Mouse (Mus musculus) embryonic facial prominence, embryonic 11.5 days (tissue): Measurements from ENCODE around the gene Ppara. TPM values are rescaled to one million over a fixed set of nuclear protein-coding genes. Genes with fewer than 3 reads are reported as not detected.

ENCODE experiments used
- ATAC-seq: fragments of 200-750 bp; cut with Nextera tagmentation; replicated peaks from 2 replicates; pipeline ENCODE4 v1.8.0; 2017; ENCODE audit warnings: low read depth; ENCODE audit not compliant: insufficient number of reproducible peaks, low FRiP score, low TSS enrichment
- DNase-seq: peaks from one replicate; pipeline ENCODE4 v3.0.0-alpha.2; 2015; ENCODE audit warnings: low spot score
- H3K27ac ChIP-seq: fragments of 300-500 bp; sonication (generic); replicated peaks from 2 replicates; pipeline ENCODE4 v1.5.1; 2014; ENCODE audit warnings: mild to moderate bottlenecking, low read depth, low read length, control low read depth
- H3K27me3 ChIP-seq: fragments of 300-500 bp; sonication (generic); 2 replicates; pipeline ENCODE4 v1.6.1; 2014; ENCODE audit warnings: mild to moderate bottlenecking, low read length, moderate library complexity, mixed read lengths; ENCODE audit not compliant: control insufficient read depth, insufficient read depth
- H3K36me3 ChIP-seq: fragments of 300-500 bp; sonication (generic); replicated peaks from 2 replicates; pipeline ENCODE4 v1.6.1; 2014; ENCODE audit warnings: low read depth, mild to moderate bottlenecking, low read length, moderate library complexity, mixed read lengths; ENCODE audit not compliant: control insufficient read depth, insufficient read depth
- H3K4me1 ChIP-seq: fragments of 300-500 bp; sonication (generic); 2 replicates; pipeline ENCODE4 v1.6.1; 2014; ENCODE audit warnings: low read length, mixed read lengths; ENCODE audit not compliant: control insufficient read depth, insufficient read depth
- H3K4me2 ChIP-seq: fragments of 300-500 bp; sonication (generic); 2 replicates; pipeline ENCODE4 v1.6.1; 2014; ENCODE audit warnings: low read depth, mild to moderate bottlenecking, control low read depth, low read length, moderate library complexity
- H3K4me3 ChIP-seq: fragments of 300-500 bp; sonication (generic); 2 replicates; pipeline ENCODE4 v1.5.1; 2014; ENCODE audit warnings: low read depth, low read length, control low read depth
- H3K9ac ChIP-seq: fragments of 300-500 bp; sonication (generic); replicated peaks from 2 replicates; pipeline ENCODE4 v1.6.1; 2014; ENCODE audit warnings: mild to moderate bottlenecking, control low read depth, low read length
- H3K9me3 ChIP-seq: fragments of 300-500 bp; sonication (generic); replicated peaks from 2 replicates; pipeline ENCODE4 v1.6.1; 2016; ENCODE audit warnings: mild to moderate bottlenecking, low read length, inconsistent platforms, mixed read lengths; ENCODE audit not compliant: control insufficient read depth
- WGBS: fragments of 180-500 bp; shearing (Covaris S2); extraction: QIAGEN DNeasy Blood & Tissue Kit; methylation state at CpG from one replicate; pipeline ENCODE4 v1.1.7; 2014; 5-methylcytosine and 5-hydroxymethylcytosine counted together
- polyA plus RNA-seq: library from polyadenylated mRNA; unstranded; fragments of >200 nt; fragmentation: Nextera tagmentation; extraction: Ambion mirVana; gene quantifications from 2 replicates; pipeline ENCODE4 v1.2.1, GENCODE M21; 2014

Ppara gene
- polyA plus RNA-seq, 1 experiment from 2014 or later, result 0.28 TPM

GRCm38 (mm10) chr15:85710641-85711580 lies 23.9 kb upstream of the Ppara start:
- H3K4me1 ChIP-seq, result no peaks in the 10 kb centered on the region
- H3K36me3 ChIP-seq, result no peaks in the 10 kb centered on the region
- WGBS, result 75% methylated on average over 17 of the region's 17 CpGs
- H3K4me3 ChIP-seq, result no peak overlapping the region
- ATAC-seq (no peak), DNase-seq (no peak)
- H3K9me3 ChIP-seq, result no peaks in the 10 kb centered on the region
- no peaks in the 10 kb centered on the region for H3K27me3 ChIP-seq
- no peak overlapping the region for H3K4me2 ChIP-seq
- H3K9ac ChIP-seq, result no peak overlapping the region
- no peak overlapping the region for H3K27ac ChIP-seq

GRCm38 (mm10) chr15:85712565-85713168 lies 22.1 kb upstream of the Ppara start:
- no peaks in the 10 kb centered on the region for H3K9me3 ChIP-seq
- H3K36me3 ChIP-seq, result no peaks in the 10 kb centered on the region
- ATAC-seq, result no peak
- no peak overlapping the region for H3K4me3 ChIP-seq
- DNase-seq, result peak; percentile 69
- H3K9ac ChIP-seq, result no peak overlapping the region
- no peaks in the 10 kb centered on the region for H3K27me3 ChIP-seq
- 32% methylated on average over 5 of the region's 5 CpGs for WGBS
- no peak overlapping the region for H3K4me2 ChIP-seq
- H3K4me1 ChIP-seq, result no peaks in the 10 kb centered on the region
- no peak overlapping the region for H3K27ac ChIP-seq

GRCm38 (mm10) chr15:85713417-85713816 lies 21.4 kb upstream of the Ppara start:
- no peak for ATAC-seq
- H3K9ac ChIP-seq, result no peak overlapping the region
- H3K27ac ChIP-seq, result no peak overlapping the region
- H3K36me3 ChIP-seq, result no peaks in the 10 kb centered on the region
- DNase-seq, result no peak
- H3K27me3 ChIP-seq, result no peaks in the 10 kb centered on the region
- 90% methylated on average over 9 of the region's 9 CpGs for WGBS
- no peak overlapping the region for H3K4me3 ChIP-seq
- H3K4me2 ChIP-seq, result no peak overlapping the region
- no peaks in the 10 kb centered on the region for H3K9me3 ChIP-seq
- no peaks in the 10 kb centered on the region for H3K4me1 ChIP-seq

- H3K4me3 ChIP-seq, result no peak overlapping the region
- 75% methylated on average over 3 of the region's 3 CpGs for WGBS
- no peak overlapping the region for H3K4me2 ChIP-seq
- H3K9ac ChIP-seq, result no peak overlapping the region
- H3K27ac ChIP-seq, result no peak overlapping the region
- H3K9me3 ChIP-seq, result no peaks in the 10 kb centered on the region
- ATAC-seq, result no peak
- no peaks in the 10 kb centered on the region for H3K27me3 ChIP-seq
- no peak for DNase-seq
- no peaks in the 10 kb centered on the region for H3K4me1 ChIP-seq
- H3K36me3 ChIP-seq, result no peaks in the 10 kb centered on the region
These were observed 19.7 kb upstream of the Ppara start for GRCm38 (mm10) chr15:85715059-85715458.

- no peak overlapping the region for H3K9ac ChIP-seq
- no peaks in the 10 kb centered on the region for H3K27me3 ChIP-seq
- no peak overlapping the region for H3K4me3 ChIP-seq
- H3K4me2 ChIP-seq, result no peak overlapping the region
- no peaks in the 10 kb centered on the region for H3K36me3 ChIP-seq
- no peaks in the 10 kb centered on the region for H3K9me3 ChIP-seq
- WGBS, result 5% methylated on average over 7 of the region's 7 CpGs
- H3K4me1 ChIP-seq, result no peaks in the 10 kb centered on the region
- DNase-seq (peak; percentile 79), ATAC-seq (no peak)
- no peak overlapping the region for H3K27ac ChIP-seq
These were observed 18.7 kb upstream of the Ppara start for GRCm38 (mm10) chr15:85716045-85716444.

- H3K4me2 ChIP-seq, result no peak overlapping the region
- DNase-seq, result no peak
- H3K9ac ChIP-seq, result no peak overlapping the region
- H3K4me3 ChIP-seq, result no peak overlapping the region
- ATAC-seq, result no peak
- 73% methylated on average over 5 of the region's 5 CpGs for WGBS
- H3K27ac ChIP-seq, result no peak overlapping the region
- no peaks in the 10 kb centered on the region for H3K27me3 ChIP-seq
- H3K4me1 ChIP-seq, result no peaks in the 10 kb centered on the region
- no peaks in the 10 kb centered on the region for H3K36me3 ChIP-seq
- H3K9me3 ChIP-seq, result no peaks in the 10 kb centered on the region
These were observed 18.2 kb upstream of the Ppara start for GRCm38 (mm10) chr15:85716591-85716990.

GRCm38 (mm10) chr15:85717008-85717407 lies 17.8 kb upstream of the Ppara start:
- Histone ChIP-seq H3K4me3 (no peak overlapping the region), H3K4me2 (no peak overlapping the region), H3K36me3 (no peaks in the 10 kb centered on the region), H3K9ac (no peak overlapping the region), H3K27me3 (no peaks in the 10 kb centered on the region), H3K9me3 (no peaks in the 10 kb centered on the region), H3K27ac (no peak overlapping the region), H3K4me1 (no peaks in the 10 kb centered on the region)
- 69% methylated on average over 4 of the region's 4 CpGs for WGBS
- DNase-seq (no peak), ATAC-seq (no peak)

- Histone ChIP-seq H3K4me2 (no peak overlapping the region), H3K9ac (no peak overlapping the region), H3K9me3 (no peaks in the 10 kb centered on the region), H3K4me1 (no peaks in the 10 kb centered on the region), H3K36me3 (no peaks in the 10 kb centered on the region), H3K4me3 (no peak overlapping the region), H3K27ac (no peak overlapping the region), H3K27me3 (no peaks in the 10 kb centered on the region)
- DNase-seq (no peak), ATAC-seq (no peak)
- 70% methylated on average over 2 of the region's 2 CpGs for WGBS
These were observed 17.0 kb upstream of the Ppara start for GRCm38 (mm10) chr15:85717800-85718199.
